Mouse (Mus musculus) thymus, postnatal 14 days (tissue): ENCODE measurements around the gene Pard3b.

ENCODE experiments used
- DNase-seq: peaks from one replicate; pipeline ENCODE4 v3.0.0; 2021

The Pard3b gene

GRCm38 (mm10) chr1:62664960-62665645 lies 1026.5 kb downstream of the Pard3b start:
- DNase-seq = no peak

DNA sequence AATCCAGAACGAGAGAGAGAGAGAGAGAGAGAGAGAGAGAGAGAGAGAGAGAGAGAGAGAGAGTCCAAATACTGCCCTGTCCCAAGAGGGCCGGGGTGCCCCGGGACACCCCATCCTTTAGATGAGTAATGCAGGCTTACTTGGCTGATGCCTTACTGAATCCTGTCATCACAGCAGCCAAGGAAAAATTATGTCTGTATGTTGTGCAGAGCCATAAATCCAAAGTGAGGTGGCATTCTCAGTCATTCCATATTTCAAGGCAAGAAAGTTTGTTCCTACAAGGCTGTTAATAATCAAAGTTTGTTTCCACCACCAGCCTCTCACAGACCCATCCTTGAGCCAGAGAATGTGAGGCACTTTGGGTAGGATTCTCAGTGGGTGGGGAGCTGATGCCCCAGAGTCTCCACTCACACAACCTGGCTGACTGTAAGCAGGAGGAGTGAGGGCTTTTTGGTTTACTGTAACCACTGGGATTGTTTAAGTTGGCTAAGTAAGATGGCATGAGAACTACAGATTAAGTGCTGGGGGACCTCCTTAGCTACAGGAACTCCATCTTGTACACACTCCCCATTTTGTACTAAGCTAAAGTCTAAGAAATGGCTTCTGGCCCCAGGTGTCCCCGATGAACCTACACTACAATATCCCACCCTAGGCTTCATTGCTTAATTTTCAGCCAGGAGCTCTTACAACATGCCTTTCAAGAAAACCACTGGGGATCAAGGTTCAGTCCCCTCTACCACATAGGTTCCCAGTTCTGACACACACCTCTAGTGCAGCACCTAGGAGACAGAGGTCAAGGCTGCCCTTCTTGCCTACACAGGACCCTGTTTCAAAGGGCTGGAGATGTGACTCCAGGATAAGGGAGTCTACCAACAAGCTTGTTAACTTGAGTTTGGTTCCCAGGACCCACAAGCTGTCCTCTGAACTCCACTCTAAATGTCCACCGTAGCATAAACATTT lies 1027.4 kb downstream of the Pard3b start:
- no peak for DNase-seq

- no peak for DNase-seq
These were observed 1028.2 kb downstream of the Pard3b start for GRCm38 (mm10) chr1:62666780-62667179.

- DNase-seq = no peak
These were observed 1040.2 kb downstream of the Pard3b start for GRCm38 (mm10) chr1:62678611-62679344.

DNA sequence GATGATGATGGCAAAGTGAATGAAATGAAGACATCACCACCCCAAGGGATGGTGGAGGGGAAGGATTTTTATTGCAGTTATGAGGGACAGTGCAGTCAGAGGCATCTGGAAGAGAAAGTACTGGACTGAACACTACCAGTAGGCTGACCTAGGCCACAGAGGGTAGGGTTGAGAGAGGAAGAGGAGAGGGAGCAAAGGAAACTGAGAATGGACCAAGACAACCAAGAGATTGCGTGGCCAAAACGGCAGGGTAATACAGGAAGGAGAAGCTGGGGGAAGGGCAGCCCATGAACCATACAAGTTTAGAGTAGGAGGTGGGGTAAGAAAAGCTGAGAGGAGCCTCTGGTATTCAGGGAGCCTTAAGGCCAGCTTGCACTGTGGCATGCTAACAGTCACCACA lies 1040.8 kb downstream of the Pard3b start:
- DNase-seq = no peak

DNA sequence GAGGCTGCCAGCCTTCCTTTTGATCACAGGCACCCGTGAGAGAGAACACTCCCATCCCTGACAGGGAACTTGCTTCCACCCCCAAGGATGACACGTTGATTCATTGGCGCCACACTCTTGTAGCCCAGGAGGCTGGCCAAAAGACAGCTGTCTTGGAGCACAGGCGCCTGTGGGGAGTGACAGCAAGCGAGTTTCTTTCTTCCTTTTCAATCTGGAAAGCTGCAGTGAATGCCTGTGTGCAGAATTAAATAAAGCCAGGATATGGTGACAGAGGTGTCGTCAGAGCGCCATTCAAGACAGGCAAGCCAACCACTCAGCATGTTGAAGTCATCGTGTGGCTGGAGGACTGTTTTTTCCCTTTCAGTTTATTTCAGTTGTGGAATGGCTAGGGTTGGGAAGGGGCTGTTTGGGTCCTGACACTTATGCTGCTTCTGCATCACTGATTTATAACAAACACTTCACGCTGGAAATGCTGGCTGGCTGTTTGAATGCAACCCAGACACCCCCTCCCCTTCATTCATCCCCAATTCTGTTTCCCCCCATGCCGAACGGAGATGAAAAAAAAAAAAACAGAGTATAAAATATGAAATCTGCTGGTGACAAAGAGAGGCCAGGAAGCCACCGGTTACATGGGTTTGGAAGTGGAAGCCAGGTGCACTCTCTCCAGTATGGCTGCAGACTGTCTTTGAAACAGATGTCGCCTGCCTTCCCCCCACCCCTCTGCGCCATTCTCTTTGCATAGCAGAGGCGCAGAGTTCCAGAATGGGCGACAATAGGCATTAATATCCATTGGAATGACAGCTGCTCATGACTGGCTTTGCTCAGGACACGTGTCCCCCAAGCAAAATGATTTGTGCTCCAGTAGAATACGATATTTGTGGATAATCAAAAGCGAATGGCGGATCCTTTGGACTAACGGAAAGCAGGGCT lies 1044.1 kb downstream of the Pard3b start:
- no peak for DNase-seq

- DNase-seq = no peak
These were observed 1044.9 kb downstream of the Pard3b start for GRCm38 (mm10) chr1:62683498-62683897.

- no peak for DNase-seq
These were observed 1048.9 kb downstream of the Pard3b start for GRCm38 (mm10) chr1:62687511-62687910.

- DNase-seq = no peak
These were observed 1052.6 kb downstream of the Pard3b start for GRCm38 (mm10) chr1:62691175-62691574.
